Mouse (Mus musculus) heart, postnatal 0 days (tissue): ENCODE data around the gene Hoxb9. TPM values are rescaled to one million over a fixed set of nuclear protein-coding genes. Genes with fewer than 3 reads are reported as not detected.
A peak's percentile ranks its signal among the peaks of the same experiment; 100 is the strongest.

ENCODE experiments used
- ATAC-seq: fragments of 200-750 bp; cut with Nextera tagmentation; 2 replicates; pipeline ENCODE4 v1.8.0; 2017; ENCODE audit warnings: low read depth, moderate number of reproducible peaks, moderate library complexity; ENCODE audit not compliant: insufficient read depth
- DNase-seq: peaks from one replicate; pipeline ENCODE4 v3.0.0-alpha.2; 2016; ENCODE audit warnings: low spot score
- H3K27ac ChIP-seq: fragments of 300-500 bp; sonication (generic); 2 replicates; pipeline ENCODE4 v1.5.1; 2014; ENCODE audit warnings: low read depth, mild to moderate bottlenecking
- H3K27me3 ChIP-seq: fragments of 300-500 bp; sonication (generic); 2 replicates; pipeline ENCODE4 v1.6.1; 2014; ENCODE audit warnings: low read length, mixed read lengths; ENCODE audit not compliant: control insufficient read depth, insufficient read depth
- H3K36me3 ChIP-seq: fragments of 300-500 bp; sonication (generic); replicated peaks from 2 replicates; pipeline ENCODE4 v1.6.1; 2014; ENCODE audit warnings: low read length, mixed read lengths; ENCODE audit not compliant: control insufficient read depth, insufficient read depth
- H3K4me1 ChIP-seq: fragments of 300-500 bp; sonication (generic); 2 replicates; pipeline ENCODE4 v1.6.1; 2014; ENCODE audit warnings: antibody characterized with exemption; ENCODE audit not compliant: control insufficient read depth, insufficient read depth
- H3K4me2 ChIP-seq: fragments of 300-500 bp; sonication (generic); 2 replicates; pipeline ENCODE4 v1.6.1; 2014; ENCODE audit warnings: low read depth, mild to moderate bottlenecking, low read length, moderate library complexity
- H3K4me3 ChIP-seq: fragments of 300-500 bp; sonication (generic); 2 replicates; pipeline ENCODE4 v1.5.1; 2014; ENCODE audit warnings: low read depth, low read length
- H3K9ac ChIP-seq: fragments of 300-500 bp; sonication (generic); replicated peaks from 2 replicates; pipeline ENCODE4 v1.6.1; 2014; ENCODE audit warnings: low read depth, low read length, mixed read lengths
- H3K9me3 ChIP-seq: fragments of 300-500 bp; sonication (generic); replicated peaks from 2 replicates; pipeline ENCODE4 v1.6.1; 2016; ENCODE audit warnings: low read length; ENCODE audit not compliant: control insufficient read depth
- CTCF ChIP-seq: IDR thresholded peaks from 2 replicates; pipeline ENCODE4 v1.5.1; 2016; ENCODE audit warnings: antibody characterized with exemption, control low read depth, low read depth
- EP300 ChIP-seq: IDR thresholded peaks from 2 replicates; pipeline ENCODE4 v1.6.1; 2016; ENCODE audit warnings: antibody characterized with exemption, low read depth
- WGBS: fragments of 180-500 bp; shearing (Covaris S2); extraction: QIAGEN DNeasy Blood & Tissue Kit; methylation state at CpG from one replicate; pipeline ENCODE4 v1.1.7; 2014; 5-methylcytosine and 5-hydroxymethylcytosine counted together
- polyA plus RNA-seq: library from polyadenylated mRNA; unstranded; fragments of >200 nt; fragmentation: Nextera tagmentation; extraction: Ambion mirVana; gene quantifications from 2 replicates; pipeline ENCODE4 v1.2.1, GENCODE M21; 2015
- total RNA-seq: library from RNA; depleted of rRNA; stranded (reverse); fragments of >200 nt; gene quantifications from 2 replicates; pipeline ENCODE4 v1.2.3, GENCODE M21; 2014; ENCODE audit warnings: low replicate concordance

Gene Hoxb9
- total and polyA plus RNA-seq, 2 experiments from 2014 or later, result not detected

- WGBS, result 2% methylated on average over 63 of the region's 66 CpGs
- no peak; the same call in 1 of the 2 replicates for ATAC-seq
- no peak for DNase-seq
- peak overlapping the region; percentile 30 for H3K4me3 ChIP-seq
- TF ChIP-seq EP300 (no peak), CTCF (no peak)
- H3K4me2 ChIP-seq, result peak overlapping the region; percentile 42
- H3K27ac ChIP-seq, result no peak overlapping the region
- H3K27me3 ChIP-seq, result peaks cover 100% of the 10 kb centered on the region
- H3K9ac ChIP-seq, result no peak overlapping the region; the same call in 1 of the 2 replicates
- H3K4me1 ChIP-seq, result no peaks in the 10 kb centered on the region
- H3K9me3 ChIP-seq, result no peaks in the 10 kb centered on the region
- H3K36me3 ChIP-seq, result no peaks in the 10 kb centered on the region
Observed at GRCm38 (mm10) chr11:96298895-96299667, 27.8 kb downstream of the Hoxb9 start.

- DNase-seq (no peak), ATAC-seq (no peak)
- Histone ChIP-seq H3K36me3 (no peaks in the 10 kb centered on the region), H3K27ac (no peak overlapping the region), H3K4me1 (no peaks in the 10 kb centered on the region), H3K4me2 (no peak overlapping the region), H3K9ac (no peak overlapping the region), H3K4me3 (peak overlapping the region; percentile 30; the same call in 1 of the 2 replicates), H3K27me3 (peaks cover 100% of the 10 kb centered on the region), H3K9me3 (no peaks in the 10 kb centered on the region)
- 3% methylated on average over 9 of the region's 9 CpGs for WGBS
- TF ChIP-seq CTCF, result no peak
- TF ChIP-seq EP300, result no peak
Observed at GRCm38 (mm10) chr11:96299781-96300180, 28.5 kb downstream of the Hoxb9 start.

- TF ChIP-seq EP300 (no peak), CTCF (no peak)
- H3K27me3 ChIP-seq, result peaks cover 100% of the 10 kb centered on the region
- WGBS, result 2% methylated on average over 35 of the region's 35 CpGs
- no peak overlapping the region for H3K27ac ChIP-seq
- DNase-seq (no peak), ATAC-seq (no peak)
- H3K4me3 ChIP-seq, result no peak overlapping the region
- no peaks in the 10 kb centered on the region for H3K4me1 ChIP-seq
- no peak overlapping the region for H3K4me2 ChIP-seq
- no peaks in the 10 kb centered on the region for H3K9me3 ChIP-seq
- no peaks in the 10 kb centered on the region for H3K36me3 ChIP-seq
- H3K9ac ChIP-seq, result no peak overlapping the region
Observed at GRCm38 (mm10) chr11:96300354-96301063, 29.3 kb downstream of the Hoxb9 start.

GRCm38 (mm10) chr11:96301064-96301431 is 29.8 kb downstream of the Hoxb9 start:
- ATAC-seq (no peak), DNase-seq (no peak)
- H3K36me3 ChIP-seq, result no peaks in the 10 kb centered on the region
- no peak for TF ChIP-seq EP300
- TF ChIP-seq CTCF, result no peak
- WGBS, result 13% methylated on average over 6 of the region's 10 CpGs
- no peaks in the 10 kb centered on the region for H3K9me3 ChIP-seq
- H3K4me3 ChIP-seq, result no peak overlapping the region
- H3K4me1 ChIP-seq, result no peaks in the 10 kb centered on the region
- H3K4me2 ChIP-seq, result no peak overlapping the region
- H3K9ac ChIP-seq, result no peak overlapping the region
- peaks cover 100% of the 10 kb centered on the region for H3K27me3 ChIP-seq
- H3K27ac ChIP-seq, result no peak overlapping the region

- Histone ChIP-seq H3K4me1 (no peaks in the 10 kb centered on the region), H3K27me3 (peaks cover 100% of the 10 kb centered on the region), H3K4me2 (no peak overlapping the region), H3K4me3 (no peak overlapping the region), H3K9ac (no peak overlapping the region), H3K9me3 (no peaks in the 10 kb centered on the region), H3K27ac (no peak overlapping the region), H3K36me3 (no peaks in the 10 kb centered on the region)
- WGBS, result 8% methylated on average over 15 of the region's 15 CpGs
- TF ChIP-seq EP300 (no peak), CTCF (no peak)
- DNase-seq (no peak), ATAC-seq (no peak)
Observed at GRCm38 (mm10) chr11:96301837-96302236, 30.6 kb downstream of the Hoxb9 start.
